Mouse (Mus musculus) brown adipose tissue, adult 24 weeks (tissue): ENCODE measurements around the gene Stac2. TPM values are rescaled to one million over a fixed set of nuclear protein-coding genes. Genes with fewer than 3 reads are reported as not detected.

Experiments
- H3K27ac ChIP-seq: fragments of 200-500 bp; replicated peaks from 2 replicates; pipeline ENCODE4 v1.5.1; 2012; ENCODE audit warnings: low read depth, mild to moderate bottlenecking, low read length
- H3K4me1 ChIP-seq: fragments of 200-500 bp; 2 replicates; pipeline ENCODE4 v1.6.1; 2012; ENCODE audit warnings: low read length, mixed read lengths; ENCODE audit not compliant: control insufficient read depth, insufficient read depth, insufficient read length
- H3K4me3 ChIP-seq: fragments of 200-500 bp; 2 replicates; pipeline ENCODE4 v1.5.1; 2012; ENCODE audit warnings: low read depth, mild to moderate bottlenecking, low read length, moderate library complexity; ENCODE audit not compliant: insufficient read depth
- polyA plus RNA-seq: library from polyadenylated mRNA; stranded (reverse); fragments of >200 nt; gene quantifications from 2 replicates; pipeline ENCODE4 v1.2.4, GENCODE M21; 2012; ENCODE audit not compliant: missing spikeins, insufficient read depth, insufficient read length

Stac2 gene
- polyA plus RNA-seq, 1 experiment = 0.44 TPM

GRCm38 (mm10) chr11:98021118-98021517 lies 32.1 kb downstream of the Stac2 start:
- H3K4me3 ChIP-seq = no peak overlapping the region
- no peak overlapping the region for H3K27ac ChIP-seq
- H3K4me1 ChIP-seq = peaks cover 6% of the 10 kb centered on the region; the same call in 1 of the 2 replicates

DNA sequence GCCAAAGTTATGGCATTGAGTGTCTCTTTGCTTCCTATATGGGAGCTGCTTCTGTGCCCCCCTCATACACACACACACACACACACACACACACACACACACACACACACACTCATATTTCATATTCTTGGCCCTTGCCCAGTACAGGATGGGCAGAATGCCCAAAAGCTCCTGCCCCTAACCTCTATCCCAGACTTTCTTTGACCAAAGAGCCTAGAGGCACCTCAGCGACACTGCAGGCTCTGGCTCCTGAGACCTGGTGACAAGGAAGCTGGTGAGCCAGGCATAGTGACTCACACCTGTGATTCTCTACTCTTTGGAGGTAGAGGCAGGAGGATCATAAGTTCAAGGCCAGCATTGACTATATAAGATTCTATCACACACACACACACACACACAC lies 32.6 kb downstream of the Stac2 start:
- Histone ChIP-seq H3K27ac (no peak overlapping the region), H3K4me1 (0 out of 2 replicates have a peak, but pooled peaks cover 4% of the 10 kb centered on the region), H3K4me3 (no peak overlapping the region)

GRCm38 (mm10) chr11:98019883-98020610 lies 33.2 kb downstream of the Stac2 start:
- H3K27ac ChIP-seq = no peak overlapping the region
- no peak overlapping the region for H3K4me3 ChIP-seq
- 0 out of 2 replicates have a peak, but pooled peaks cover 4% of the 10 kb centered on the region for H3K4me1 ChIP-seq

GRCm38 (mm10) chr11:98018858-98019641 lies 34.2 kb downstream of the Stac2 start:
- no peak overlapping the region for H3K4me3 ChIP-seq
- H3K4me1 ChIP-seq = 0 out of 2 replicates have a peak, but pooled peaks cover 4% of the 10 kb centered on the region
- H3K27ac ChIP-seq = no peak overlapping the region

- H3K27ac ChIP-seq = no peak overlapping the region
- H3K4me3 ChIP-seq = no peak overlapping the region
- H3K4me1 ChIP-seq = 0 out of 2 replicates have a peak, but pooled peaks cover 4% of the 10 kb centered on the region
These were observed 35.0 kb downstream of the Stac2 start for GRCm38 (mm10) chr11:98018222-98018621.

DNA sequence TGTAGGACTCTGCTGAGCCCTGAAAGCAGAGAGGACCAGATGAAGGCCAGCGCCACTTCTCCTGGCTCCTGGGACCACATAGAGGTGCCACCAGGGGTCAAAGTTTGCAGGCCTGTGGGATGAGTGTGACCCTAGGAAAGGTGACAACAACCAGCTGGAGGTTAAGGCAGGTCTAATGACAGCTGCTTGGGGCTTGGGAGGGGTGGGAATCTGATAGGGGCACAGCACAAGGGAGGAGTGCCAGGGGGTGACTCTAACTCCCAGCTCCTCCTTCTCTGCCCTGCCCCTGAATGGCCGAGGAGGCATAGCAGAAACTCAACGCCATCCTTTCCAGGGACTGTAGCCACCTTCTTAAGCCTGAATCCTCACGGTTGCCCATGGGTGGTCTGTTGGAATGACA lies 36.4 kb downstream of the Stac2 start:
- H3K27ac ChIP-seq = no peak overlapping the region
- no peak overlapping the region for H3K4me3 ChIP-seq

GRCm38 (mm10) chr11:98016177-98016576 lies 37.1 kb downstream of the Stac2 start:
- Histone ChIP-seq H3K4me1 (no peaks in the 10 kb centered on the region), H3K27ac (no peak overlapping the region), H3K4me3 (no peak overlapping the region)

More for the DNA sequence above, 36.4 kb downstream of the Stac2 start:
- H3K4me1 ChIP-seq = 0 out of 2 replicates have a peak, but pooled peaks cover 4% of the 10 kb centered on the region

DNA sequence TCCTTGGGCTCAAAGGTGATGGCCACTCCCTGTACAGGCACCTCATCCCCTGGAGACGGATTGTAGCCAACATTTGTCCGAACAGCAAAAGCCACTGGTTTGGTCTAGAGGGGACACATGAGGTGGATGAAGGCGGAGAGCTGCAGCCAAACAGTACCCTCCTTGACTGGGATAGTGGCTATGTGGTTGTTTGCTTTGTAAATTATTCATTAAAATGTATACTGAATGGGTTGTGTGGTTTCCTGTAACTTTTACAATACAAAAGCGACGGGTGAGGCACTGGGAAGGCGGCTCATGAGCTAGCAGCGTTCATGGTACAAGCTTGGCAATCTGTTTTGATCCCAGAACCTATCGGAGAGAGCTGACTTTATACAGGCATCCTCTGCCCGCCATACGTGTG lies 40.4 kb downstream of the Stac2 start:
- Histone ChIP-seq H3K4me1 (no peaks in the 10 kb centered on the region), H3K4me3 (no peak overlapping the region), H3K27ac (no peak overlapping the region)

DNA sequence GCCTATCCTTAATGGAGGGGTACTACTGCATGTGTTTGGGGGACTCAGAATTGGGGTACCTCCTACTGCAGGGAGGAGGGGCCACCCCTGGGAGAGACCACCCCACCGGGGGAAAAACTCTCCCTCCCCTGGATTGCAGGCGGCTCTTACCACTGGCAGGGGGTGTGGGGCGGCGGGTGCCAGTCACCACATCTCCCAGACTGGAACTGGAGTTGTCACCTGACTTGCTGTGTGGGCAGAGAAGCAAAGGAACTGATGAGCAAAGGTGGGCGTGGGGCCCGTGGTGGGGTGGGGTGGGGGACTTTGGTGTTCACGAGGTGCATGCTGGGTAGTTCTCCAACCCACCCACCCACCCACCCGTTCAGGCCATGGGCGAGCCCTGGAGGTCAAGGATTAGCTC lies 41.5 kb downstream of the Stac2 start:
- H3K4me1 ChIP-seq = no peaks in the 10 kb centered on the region
- H3K27ac ChIP-seq = no peak overlapping the region
- H3K4me3 ChIP-seq = no peak overlapping the region

DNA sequence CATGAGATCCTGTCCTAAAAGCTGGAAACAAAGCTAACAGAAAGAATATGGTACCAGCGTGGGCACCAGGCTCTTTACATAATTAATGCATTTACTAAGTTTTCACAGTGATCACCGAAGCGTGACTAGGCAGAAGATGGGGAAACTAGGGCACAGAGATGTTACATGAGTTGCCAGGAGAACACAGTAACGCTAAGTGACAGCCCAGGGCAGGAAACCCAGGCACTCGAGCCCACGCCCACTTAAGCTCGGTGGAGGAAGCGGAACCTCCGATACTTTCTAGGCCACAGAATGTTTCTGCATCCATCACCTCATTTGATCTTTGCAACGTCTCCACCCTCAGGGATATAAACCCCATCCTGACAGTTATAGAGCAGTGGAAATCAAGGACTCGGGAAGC lies 45.2 kb downstream of the Stac2 start:
- no peak overlapping the region for H3K27ac ChIP-seq
- H3K4me1 ChIP-seq = no peaks in the 10 kb centered on the region
- H3K4me3 ChIP-seq = no peak overlapping the region

DNA sequence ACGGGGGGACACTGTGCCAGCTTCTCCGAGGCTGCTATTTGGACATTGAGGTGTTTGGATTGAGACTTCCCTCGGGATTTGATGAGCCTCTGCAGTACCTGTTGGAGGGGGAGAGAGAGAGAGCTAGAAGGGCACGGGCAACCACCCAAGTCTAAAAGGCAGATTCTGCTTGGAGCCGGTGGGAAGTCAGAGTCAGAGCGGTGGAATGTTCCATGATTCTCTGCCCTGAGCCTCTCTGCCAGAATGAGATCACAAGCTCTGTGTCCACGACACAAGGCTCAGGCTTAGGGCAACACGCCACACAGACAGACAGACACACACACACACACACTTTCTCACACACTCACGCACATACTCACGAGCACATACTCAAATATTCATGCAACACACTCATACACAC lies 47.6 kb downstream of the Stac2 start:
- Histone ChIP-seq H3K4me1 (no peaks in the 10 kb centered on the region), H3K4me3 (no peak overlapping the region), H3K27ac (no peak overlapping the region)

DNA sequence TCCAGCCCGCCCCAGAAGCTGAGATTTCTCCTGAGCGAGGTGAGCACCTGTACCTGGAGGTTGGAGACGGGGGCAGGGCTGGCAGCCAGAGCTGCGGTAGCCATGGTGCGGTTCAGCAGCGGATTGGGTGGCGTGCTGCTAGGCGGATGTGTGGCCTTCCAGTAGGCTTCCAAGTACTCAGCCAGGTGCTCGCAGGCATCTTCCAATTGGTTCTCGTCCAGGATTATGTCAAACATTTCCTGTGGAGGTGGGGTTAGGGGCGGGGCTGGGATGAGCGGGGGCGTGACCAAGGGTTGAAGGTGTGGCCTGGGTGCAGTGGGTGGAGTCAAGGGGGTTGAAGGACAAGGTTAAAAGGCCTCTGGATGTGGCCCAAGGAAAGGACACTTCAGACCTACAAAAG lies 48.2 kb downstream of the Stac2 start:
- H3K4me1 ChIP-seq = no peaks in the 10 kb centered on the region
- no peak overlapping the region for H3K27ac ChIP-seq
- no peak overlapping the region for H3K4me3 ChIP-seq

- H3K4me1 ChIP-seq = no peaks in the 10 kb centered on the region
- H3K4me3 ChIP-seq = no peak overlapping the region
- no peak overlapping the region for H3K27ac ChIP-seq
These were observed 49.1 kb downstream of the Stac2 start for GRCm38 (mm10) chr11:98004161-98004560.

DNA sequence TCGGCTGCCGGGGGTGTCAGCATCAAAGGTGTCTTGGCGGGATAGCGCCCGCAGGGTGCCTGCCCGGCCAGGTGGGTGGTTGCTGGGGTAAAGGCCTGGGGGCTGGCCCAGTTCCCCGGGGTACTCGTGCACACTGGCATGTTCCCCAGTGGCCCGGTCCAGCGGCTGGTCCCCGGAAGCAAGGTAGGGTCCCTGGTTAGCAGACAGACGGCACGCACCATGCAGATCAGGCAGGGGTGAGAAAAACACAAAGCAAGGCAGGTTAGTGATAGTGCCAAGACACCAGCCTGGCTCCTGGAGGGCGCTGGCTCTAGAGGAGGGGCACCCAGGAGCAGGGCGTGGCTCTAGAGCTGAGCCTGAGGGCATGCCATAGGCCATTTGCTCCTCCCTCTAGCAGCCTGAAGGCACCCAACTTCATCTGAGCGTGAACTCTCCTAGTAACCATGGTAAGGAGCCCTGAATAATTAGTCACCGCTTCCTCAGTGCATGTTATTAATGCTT lies 50.0 kb downstream of the Stac2 start:
- Histone ChIP-seq H3K27ac (no peak overlapping the region), H3K4me3 (peak overlapping the region; percentile 52), H3K4me1 (no peaks in the 10 kb centered on the region)

DNA sequence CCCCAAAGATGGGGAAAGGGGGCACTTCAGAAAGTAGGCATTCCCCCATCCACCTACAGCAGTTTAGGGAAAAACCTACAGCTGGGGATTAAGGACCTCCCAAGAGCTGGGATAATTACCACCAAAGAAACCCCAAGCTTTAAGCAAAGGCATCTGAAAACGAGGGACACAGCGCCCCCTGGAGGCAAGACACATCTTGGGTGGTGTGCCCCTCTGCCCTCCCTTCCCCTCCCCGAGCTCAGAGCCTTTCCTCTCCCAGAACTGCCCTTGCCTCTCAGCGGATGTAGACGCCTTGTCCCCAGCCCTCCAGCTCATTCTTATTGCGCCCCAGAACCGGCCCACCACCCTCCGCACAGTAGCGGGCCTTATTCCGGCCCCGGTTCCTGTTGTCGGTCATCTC lies 50.6 kb downstream of the Stac2 start:
- Histone ChIP-seq H3K4me3 (peak overlapping the region; percentile 52), H3K27ac (no peak overlapping the region), H3K4me1 (no peaks in the 10 kb centered on the region)
